Comparison of ENCODE assay signal across 8 mouse cellular contexts in the genomic region with DNA sequence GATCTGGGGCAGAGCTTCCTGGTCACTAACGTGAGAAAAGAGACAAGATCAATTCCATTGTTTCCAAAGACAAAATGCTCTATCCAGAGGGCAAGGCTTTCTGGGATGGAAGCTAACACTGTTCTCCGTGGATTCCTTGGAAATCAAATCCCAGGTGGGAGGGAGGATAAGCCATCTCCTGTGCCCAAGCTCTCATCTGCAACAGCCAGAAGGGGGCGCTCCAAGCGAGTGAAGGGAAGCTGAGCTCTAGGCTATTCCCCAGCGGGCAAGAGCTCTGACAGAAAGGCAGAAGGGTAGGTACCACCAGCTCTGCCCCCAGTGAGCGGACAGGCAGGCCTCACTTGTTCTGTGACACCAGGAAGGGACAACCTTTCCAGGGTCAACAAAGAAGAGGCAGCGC. TPM values are rescaled to one million over a fixed set of nuclear protein-coding genes. Genes with fewer than 3 reads are reported as not detected.
DNase-seq lines count a peak whose midpoint lies in the region; ATAC-seq and TF ChIP-seq lines count a peak whose summit lies in the region.

No protein-coding gene starts in this region.

- TF ChIP-seq CTCF in embryonic fibroblast, embryonic 13.5 days (IDR thresholded peaks at IDR 0.05; ENCODE audit: borderline replicate concordance, insufficient read depth, low read length), result peak; percentile 68
- peak; percentile 95 for TF ChIP-seq CTCF in intestine, postnatal 0 days (IDR thresholded peaks at IDR 0.05; ENCODE audit: low read depth)
- TF ChIP-seq CTCF in stomach, postnatal 0 days (IDR thresholded peaks at IDR 0.05; ENCODE audit: low read depth), result peak; percentile 93

- DNase-seq in heart, adult 11 months, result peak; percentile 94
- DNase-seq in adrenal gland, postnatal 4 days (ENCODE audit: low spot score in 2 of 2), result peak; percentile 66 to 76
- peak; percentile 69 to 76 for DNase-seq in left cerebral cortex, postnatal 14 days (ENCODE audit: low spot score in 2 of 2)
- DNase-seq in naive thymus-derived CD4-positive, alpha-beta T cell, adult 2 months (ENCODE audit: low read depth), result peak; percentile 84
- DNase-seq in stomach, postnatal 0 days (ENCODE audit: low spot score), result peak; percentile 87

- H3K4me3 ChIP-seq in heart, embryonic 12.5 days, result no peak overlapping the region
- no peak overlapping the region for H3K4me3 ChIP-seq in embryonic fibroblast, embryonic 13.5 days (ENCODE audit: insufficient read depth, low read length)
- H3K4me3 ChIP-seq in intestine, postnatal 0 days (ENCODE audit: low read depth, low read length), result no peak overlapping the region
- no peak overlapping the region for H3K4me3 ChIP-seq in stomach, postnatal 0 days (ENCODE audit: low read depth, low read length)

- intact Hi-C loops in left cerebral cortex, postnatal 14 days (cut with DNase I), result loop anchor here (1.0 kb wide), 1 partner anchor 50 kb away; no protein-coding TSS in a partner anchor

- H3K27me3 ChIP-seq in heart, embryonic 12.5 days (replicated peaks), result peaks cover 21% of the 10 kb centered on the region
- H3K27me3 ChIP-seq in intestine, postnatal 0 days (replicated peaks; ENCODE audit: control insufficient read depth, insufficient read depth, low read length), result no peaks in the 10 kb centered on the region
- H3K27me3 ChIP-seq in stomach, postnatal 0 days (ENCODE audit: control insufficient read depth, insufficient read depth, low read length), result no peaks in the 10 kb centered on the region

- no peak for TF ChIP-seq EP300 in stomach, postnatal 0 days (optimal IDR thresholded peaks at IDR 0.05)

- 0 out of 2 replicates have a peak, but pooled peaks cover 10% of the 10 kb centered on the region for H3K4me1 ChIP-seq in heart, embryonic 12.5 days (replicated peaks)
- no peaks in the 10 kb centered on the region; the same call in 1 of the 2 replicates for H3K4me1 ChIP-seq in embryonic fibroblast, embryonic 13.5 days (ENCODE audit: control insufficient read depth, insufficient read depth, low read length)
- no peaks in the 10 kb centered on the region for H3K4me1 ChIP-seq in intestine, postnatal 0 days (replicated peaks; ENCODE audit: control insufficient read depth, insufficient read depth, low read length)
- H3K4me1 ChIP-seq in stomach, postnatal 0 days (replicated peaks; ENCODE audit: control insufficient read depth, insufficient read depth), result no peaks in the 10 kb centered on the region

- H3K9me3 ChIP-seq in heart, embryonic 12.5 days (replicated peaks), result no peaks in the 10 kb centered on the region
- no peaks in the 10 kb centered on the region for H3K9me3 ChIP-seq in intestine, postnatal 0 days (ENCODE audit: control insufficient read depth)
- H3K9me3 ChIP-seq in stomach, postnatal 0 days (ENCODE audit: control insufficient read depth, low read length), result no peaks in the 10 kb centered on the region

- 26% methylated on average over 7 of the region's 7 CpGs for WGBS in heart, embryonic 12.5 days
- WGBS in intestine, postnatal 0 days, result 31% methylated on average over 7 of the region's 7 CpGs
- WGBS in stomach, postnatal 0 days, result 36% methylated on average over 7 of the region's 7 CpGs

- ATAC-seq in heart, embryonic 12.5 days (ENCODE audit: insufficient number of reproducible peaks, low FRiP score), result no peak
- peak; percentile 42; the same call in 1 of the 2 replicates for ATAC-seq in intestine, postnatal 0 days
- ATAC-seq in stomach, postnatal 0 days (ENCODE audit: low FRiP score, low TSS enrichment), result peak; percentile 59; the same call in 1 of the 2 replicates

- no peak overlapping the region for H3K4me2 ChIP-seq in heart, embryonic 12.5 days
- no peak overlapping the region for H3K4me2 ChIP-seq in intestine, postnatal 0 days (replicated peaks; ENCODE audit: low read depth)
- no peak overlapping the region for H3K4me2 ChIP-seq in stomach, postnatal 0 days (replicated peaks; ENCODE audit: low read depth)

- H3K36me3 ChIP-seq in heart, embryonic 12.5 days, result no peaks in the 10 kb centered on the region
- H3K36me3 ChIP-seq in intestine, postnatal 0 days (ENCODE audit: control insufficient read depth, insufficient read depth), result peaks cover 23% of the 10 kb centered on the region; the same call in 1 of the 2 replicates
- H3K36me3 ChIP-seq in stomach, postnatal 0 days (ENCODE audit: control insufficient read depth, insufficient read depth, low read length), result no peaks in the 10 kb centered on the region

- H3K9ac ChIP-seq in heart, embryonic 12.5 days, result no peak overlapping the region
- no peak overlapping the region for H3K9ac ChIP-seq in intestine, postnatal 0 days (ENCODE audit: low read depth, low read length)
- H3K9ac ChIP-seq in stomach, postnatal 0 days (ENCODE audit: low read length), result no peak overlapping the region

- no peak for TF ChIP-seq POLR2A in embryonic fibroblast, embryonic 13.5 days (IDR thresholded peaks at IDR 0.05; ENCODE audit: low read depth, low read length)

- H3K27ac ChIP-seq in heart, embryonic 12.5 days (ENCODE audit: poor library complexity, severe bottlenecking), result no peak overlapping the region
- H3K27ac ChIP-seq in embryonic fibroblast, embryonic 13.5 days (ENCODE audit: insufficient read depth, low read length), result no peak overlapping the region
- H3K27ac ChIP-seq in intestine, postnatal 0 days (ENCODE audit: low read depth, low read length), result no peak overlapping the region
- no peak overlapping the region for H3K27ac ChIP-seq in stomach, postnatal 0 days (replicated peaks)

RNA-seq across cellular contexts. Expression of a gene that starts 41.6 kb away (rescaled TPM):
- polyA plus RNA-seq in heart, embryonic 12.5 days (2016; fragmentation: Nextera tagmentation; extraction: Ambion mirVana), result 18.3 and 19.6 TPM in 2 replicates
- total RNA-seq in adrenal gland, postnatal 4 days (2021), result 10 to 100 TPM; 68.7 to 73.7 TPM
- polyA plus RNA-seq in embryonic fibroblast, embryonic 13.5 days (2011; ENCODE audit: insufficient read length, low read depth, missing spikeins), result 45.9 and 48.6 TPM in 2 replicates
- 184 and 199 TPM in 2 replicates for polyA plus RNA-seq in intestine, postnatal 0 days (2015; fragmentation: Nextera tagmentation; extraction: Ambion mirVana)
- 10 to 100 TPM in 1 of 2 experiments, 1 to 10 TPM in 1; 9.5 to 10.1 TPM for total RNA-seq in left cerebral cortex, postnatal 14 days (2021)
- 93.5 and 105 TPM in 2 replicates for polyA plus RNA-seq in stomach, postnatal 0 days (2015; fragmentation: Nextera tagmentation; extraction: Ambion mirVana)
